Mouse (Mus musculus) left cerebral cortex, adult 9 months (tissue): ENCODE results near the gene Prdx3.

Experiments
- DNase-seq, 2 experiments: peaks; one replicate each; pipeline ENCODE4 v3.0.0; 2022; ENCODE audit warnings: low spot score in 2 of 2

The Prdx3 gene

DNA sequence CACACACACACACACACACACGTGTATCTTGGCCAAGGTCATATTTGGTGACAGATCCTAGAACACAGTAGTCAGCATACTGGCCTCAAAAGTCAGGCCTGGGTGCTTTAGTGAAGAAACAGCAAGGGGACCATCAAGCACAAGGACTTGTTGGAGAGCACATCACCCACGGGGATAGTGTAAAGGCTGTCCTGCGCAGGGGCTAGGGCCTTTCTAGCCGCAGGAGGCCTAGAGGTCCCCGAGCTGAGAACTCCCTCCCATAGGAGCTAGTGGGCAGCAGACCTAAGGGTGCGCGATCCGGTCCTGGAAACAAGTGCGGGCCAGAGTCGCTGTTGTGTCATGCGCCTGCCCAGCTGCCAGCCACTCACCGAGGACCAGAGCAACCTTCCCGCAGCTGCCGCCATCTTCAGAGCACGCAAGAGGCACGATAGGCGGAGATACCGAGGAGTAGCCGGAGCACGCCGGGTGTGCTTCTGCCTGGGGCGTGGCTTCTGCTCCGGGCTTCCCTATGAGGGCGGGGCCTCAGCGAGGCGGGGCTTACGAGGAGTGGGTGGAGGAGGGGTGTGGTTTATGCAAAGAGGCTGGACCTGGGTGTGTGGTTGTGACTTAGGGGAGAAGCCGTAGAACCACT is at the start of gene Prdx3:
Gene Prdx3 (minus strand): TSS at position 493 of the 631 bp plus-strand sequence.
- DNase-seq: peak; percentile 91 to 96

DNA sequence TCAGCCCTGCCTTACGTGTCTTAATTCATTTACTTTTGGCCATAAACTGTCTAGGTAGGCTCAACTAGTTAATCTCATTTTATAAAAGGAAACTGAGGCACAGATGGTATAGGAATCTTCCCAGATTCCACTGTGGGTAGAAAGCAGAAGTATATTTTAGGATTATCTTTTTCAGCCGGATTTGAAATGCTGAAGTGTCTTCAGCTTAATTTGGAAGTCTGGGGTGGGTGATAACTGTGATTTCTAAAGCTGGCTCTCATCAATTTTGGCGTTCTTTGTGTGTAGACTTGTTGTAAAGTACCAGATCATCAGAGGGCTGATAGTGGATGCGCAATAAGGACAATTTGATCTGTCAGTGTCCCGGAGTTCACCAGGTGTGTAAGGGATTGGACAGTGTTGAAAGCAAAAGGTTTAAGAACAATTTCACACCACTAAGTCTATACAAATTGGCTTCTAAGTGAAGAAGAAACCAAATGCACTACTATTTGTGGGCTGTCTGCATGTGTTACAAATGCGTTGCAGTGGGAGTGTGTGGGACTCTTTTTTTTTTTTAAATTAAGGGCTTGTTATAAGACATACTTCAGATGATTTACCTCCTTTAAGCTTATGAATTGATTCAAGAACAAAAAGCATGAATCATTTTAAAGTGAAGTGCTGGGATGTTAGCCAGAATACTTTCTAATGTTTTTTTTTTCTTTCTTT is 42.7 kb upstream of the Prdx3 start:
- DNase-seq: peak in 1 of 2 experiments; percentile 9

DNA sequence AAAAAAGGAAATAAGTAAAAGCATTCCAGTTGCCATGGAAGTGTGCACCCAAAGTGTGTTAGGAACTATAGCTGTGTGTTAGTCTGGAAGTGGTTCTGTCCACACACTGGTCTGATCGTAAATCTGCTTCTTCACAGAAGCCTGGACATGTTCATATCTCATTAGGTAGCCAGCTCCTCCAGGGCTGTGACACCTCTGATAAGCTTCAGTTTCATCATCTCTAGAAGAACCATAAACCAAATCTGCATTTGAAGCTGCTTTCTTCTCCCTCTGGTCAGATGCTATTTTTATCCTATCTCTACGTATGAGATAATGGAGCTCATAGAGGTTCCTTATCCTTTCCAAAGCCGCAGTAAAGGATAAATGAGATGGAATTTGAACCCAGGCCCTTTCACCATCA is 41.5 kb upstream of the Prdx3 start:
- no peak for DNase-seq

DNA sequence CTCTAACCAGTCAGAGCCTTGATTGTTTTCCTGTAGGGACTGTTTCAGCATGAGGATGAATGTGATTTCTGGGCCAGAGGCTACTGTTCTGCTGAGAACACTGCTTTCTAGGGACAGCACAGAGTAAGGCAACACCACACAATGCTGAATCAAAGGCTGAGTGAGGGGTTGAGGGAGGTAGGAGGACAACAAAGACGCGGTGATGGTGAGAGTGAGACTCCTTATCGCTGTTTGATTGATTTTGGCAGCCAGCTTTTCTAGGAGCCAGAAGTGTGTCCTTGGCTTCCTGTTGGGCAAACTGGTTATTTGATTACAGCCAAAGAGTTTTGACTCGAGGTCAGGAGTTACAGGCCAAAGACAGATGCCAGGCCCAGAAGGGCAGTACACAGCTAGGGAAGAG is 40.9 kb upstream of the Prdx3 start:
- no peak for DNase-seq

DNA sequence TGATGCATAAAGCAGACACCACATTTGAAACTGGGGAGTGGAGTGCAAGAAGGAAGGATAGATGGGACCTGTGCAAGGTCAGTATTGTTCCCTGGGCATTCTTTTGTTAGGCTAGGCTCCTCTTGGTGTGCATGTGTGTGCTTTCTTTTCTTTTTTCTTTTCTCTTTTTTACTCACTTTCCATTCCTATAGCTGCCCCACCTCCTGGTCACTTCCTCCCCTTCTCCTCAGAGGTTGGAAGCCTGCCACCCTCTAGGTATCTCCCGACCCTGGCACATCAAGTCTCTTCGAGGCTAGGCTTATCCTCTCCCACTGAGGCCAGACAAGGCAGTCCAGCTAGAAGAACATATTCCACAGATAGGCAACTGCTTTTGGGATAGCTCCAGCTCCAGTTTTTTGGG is 37.3 kb upstream of the Prdx3 start:
- DNase-seq: no peak

DNA sequence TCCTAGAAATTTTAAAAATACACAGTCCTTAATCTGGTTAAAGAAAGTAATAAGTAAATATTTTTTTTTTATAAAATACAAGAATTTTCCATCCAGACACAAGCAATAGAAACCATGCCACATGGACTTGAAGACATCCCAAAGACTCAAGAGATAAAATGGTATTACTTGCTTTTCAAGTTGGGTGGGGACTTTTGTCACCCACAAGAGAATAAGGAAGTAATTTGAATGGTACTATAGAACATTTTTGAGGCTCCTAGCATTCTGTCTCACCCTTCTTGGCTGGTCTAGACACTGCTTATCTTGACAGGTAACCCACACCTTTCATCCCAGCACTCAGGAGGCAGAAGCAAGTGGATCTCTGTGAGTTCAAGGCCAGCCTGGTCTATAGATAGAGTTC is 35.9 kb upstream of the Prdx3 start:
- DNase-seq: no peak

DNA sequence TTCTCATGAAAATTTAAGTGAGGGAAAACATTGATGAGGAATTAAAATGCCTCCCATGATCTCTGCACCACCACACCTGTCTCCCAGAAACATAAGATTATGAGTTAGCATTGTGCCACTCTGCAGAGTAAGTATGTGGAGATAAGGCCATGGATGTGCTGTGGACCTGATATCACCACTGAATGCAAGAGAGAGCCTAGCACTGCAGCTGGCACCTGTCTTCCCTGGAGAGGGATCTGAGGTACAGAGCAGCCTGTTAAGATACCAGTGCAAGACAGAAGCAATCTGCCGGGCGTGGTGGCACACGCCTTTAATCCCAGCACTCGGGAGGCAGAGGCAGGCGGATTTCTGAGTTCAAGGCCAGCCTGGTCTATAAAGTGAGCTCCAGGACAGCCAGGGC is 31.1 kb upstream of the Prdx3 start:
- DNase-seq: no peak

DNA sequence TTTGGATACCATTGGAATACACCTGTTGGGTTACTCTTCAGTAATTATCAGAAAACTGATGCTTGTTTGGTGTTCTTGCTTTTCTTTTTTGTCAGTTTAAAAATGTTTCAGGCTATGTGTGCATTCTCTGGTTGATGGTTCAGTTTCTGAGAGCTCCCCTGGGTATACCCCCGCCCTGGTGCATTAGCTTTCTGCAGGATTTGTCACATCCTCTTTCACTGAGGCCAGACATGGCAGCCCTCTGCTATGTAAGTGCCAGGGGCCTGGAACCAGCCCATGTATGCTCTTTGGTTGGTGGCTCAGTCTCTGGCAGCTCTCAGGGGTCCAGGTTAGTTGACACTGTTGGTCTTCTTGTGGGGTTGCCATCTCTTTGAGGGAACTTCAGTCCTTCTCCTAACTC is 29.6 kb upstream of the Prdx3 start:
- DNase-seq: no peak

DNA sequence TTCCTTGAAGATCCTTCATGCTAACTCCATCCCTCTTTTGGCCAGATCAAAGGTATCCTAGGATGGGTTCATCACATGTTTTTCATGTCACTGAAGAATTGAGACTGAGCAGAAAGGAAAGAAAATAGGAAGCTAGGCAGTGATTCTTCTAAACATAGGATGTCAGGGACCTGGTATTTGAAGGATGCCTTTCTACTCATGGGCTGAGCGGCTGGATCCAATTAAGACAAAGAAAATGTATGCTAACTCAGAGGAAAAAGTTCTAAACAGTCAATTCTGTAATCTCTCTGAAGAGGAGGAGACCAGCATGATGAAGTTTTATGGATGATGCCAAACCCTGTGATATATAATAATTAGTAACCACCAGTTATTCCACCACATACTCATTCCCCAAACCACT is 28.8 kb upstream of the Prdx3 start:
- no peak for DNase-seq

DNA sequence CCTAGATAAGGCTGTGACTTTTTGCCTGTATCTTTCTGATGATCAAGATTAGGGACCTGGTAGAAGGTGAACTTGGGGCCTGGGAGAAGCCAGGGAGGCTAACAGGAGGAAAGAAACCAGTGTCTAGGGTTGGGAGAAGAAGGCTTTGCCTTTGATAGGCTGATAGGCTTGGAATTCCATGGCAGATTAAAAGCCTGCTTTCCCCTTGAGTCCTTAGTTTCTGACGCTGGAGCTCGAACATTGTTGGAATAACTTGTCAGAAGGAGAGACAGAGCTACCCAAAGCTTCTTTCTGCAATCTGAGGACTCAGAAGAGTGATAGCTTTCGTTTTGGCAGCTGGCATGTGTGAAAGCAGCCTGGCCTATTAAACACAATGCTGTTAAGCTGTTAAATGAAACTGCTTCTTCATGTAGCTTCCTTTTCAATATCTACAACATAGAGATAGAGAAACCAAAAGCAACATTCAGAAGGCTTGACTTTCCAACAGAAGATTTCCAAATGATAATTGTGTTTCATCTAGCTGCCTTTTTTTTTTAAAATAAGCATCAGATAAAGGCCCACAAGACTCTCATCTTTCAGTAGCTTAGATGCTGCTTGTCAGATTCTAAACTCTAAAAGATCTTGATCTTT is 21.0 kb upstream of the Prdx3 start:
- DNase-seq: no peak

DNA sequence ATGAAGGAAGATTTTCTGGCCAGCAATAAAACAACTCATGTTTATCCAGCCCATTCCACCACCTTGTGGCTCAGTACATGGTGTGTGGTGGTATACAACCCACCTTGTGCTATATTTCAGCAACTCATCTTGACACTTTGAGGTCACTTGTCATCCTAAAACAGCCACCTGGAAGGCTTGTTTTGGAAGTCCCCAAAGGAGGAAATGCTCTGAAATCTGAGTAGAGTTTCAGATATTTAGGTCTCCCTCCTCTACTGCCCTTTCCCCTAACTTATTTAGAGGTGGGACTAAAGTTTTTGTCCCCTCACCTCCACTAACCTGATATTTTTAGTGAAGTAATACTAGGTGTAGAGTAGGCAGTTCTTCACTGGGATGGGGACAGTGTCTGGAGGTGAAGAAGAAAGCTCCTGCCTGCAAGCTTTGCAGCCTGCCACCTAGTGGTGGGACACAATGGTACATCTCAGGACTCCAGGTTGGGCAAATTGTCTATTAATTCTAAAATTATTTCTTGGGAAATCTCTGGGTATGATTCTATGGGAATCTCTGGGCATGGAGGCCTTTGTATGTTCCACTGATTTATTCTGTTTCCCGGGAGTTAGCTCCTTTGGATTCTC is 17.7 kb upstream of the Prdx3 start:
- DNase-seq: peak in 1 of 2 experiments; percentile 61

DNA sequence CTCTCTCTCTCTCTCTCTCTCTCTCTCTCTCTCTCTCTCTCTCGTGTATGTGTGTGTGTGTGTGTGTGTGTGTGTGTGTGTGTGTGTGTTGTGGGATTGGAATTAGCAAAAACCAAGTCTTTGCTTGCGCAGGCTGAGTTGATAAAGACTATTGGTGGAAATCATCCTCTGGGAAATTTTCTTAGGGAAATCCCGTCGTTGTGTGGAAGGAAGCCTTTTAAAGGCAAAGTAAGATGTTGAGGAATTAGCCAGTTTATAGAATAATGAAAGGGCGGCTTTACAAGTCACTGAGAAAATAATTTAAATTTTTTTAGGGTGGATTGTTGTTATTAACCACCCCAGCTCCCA is 16.7 kb upstream of the Prdx3 start:
- DNase-seq: no peak

DNA sequence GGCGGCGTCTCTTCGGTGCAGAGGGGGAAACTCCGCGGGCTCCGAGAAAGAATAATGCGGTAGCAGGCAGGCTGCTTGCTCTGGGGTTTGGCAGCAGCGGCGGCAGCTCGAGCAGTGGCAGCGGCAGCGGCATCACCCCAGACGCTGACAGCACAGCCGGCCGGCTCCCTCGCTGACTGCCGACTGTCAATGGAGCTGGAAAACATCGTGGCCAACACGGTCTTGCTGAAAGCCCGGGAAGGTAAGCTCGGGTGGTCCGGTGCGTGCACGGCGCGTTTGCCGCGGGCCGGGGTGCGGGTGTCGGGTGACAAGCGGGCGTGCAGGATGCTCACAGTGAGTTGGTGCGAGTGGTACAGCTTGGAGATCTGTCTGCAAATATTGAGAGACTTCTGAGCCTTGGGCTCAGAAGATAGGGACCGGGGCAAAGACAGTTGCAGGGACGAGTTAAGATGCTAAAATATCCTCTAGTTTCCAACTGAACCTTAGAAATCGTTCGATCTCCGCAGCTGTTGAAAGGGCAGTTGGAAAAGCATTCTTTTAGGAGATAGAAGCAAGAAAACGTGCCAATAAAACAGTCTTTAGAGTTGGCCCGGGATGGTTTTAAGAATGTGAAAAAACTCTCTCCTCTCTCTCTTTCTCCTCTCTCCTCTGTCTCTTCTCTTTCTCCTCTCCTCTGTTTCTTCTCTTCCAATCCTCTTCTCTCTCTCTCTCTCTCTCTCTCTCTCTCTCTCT is 16.2 kb upstream of the Prdx3 start:
- DNase-seq: no peak

DNA sequence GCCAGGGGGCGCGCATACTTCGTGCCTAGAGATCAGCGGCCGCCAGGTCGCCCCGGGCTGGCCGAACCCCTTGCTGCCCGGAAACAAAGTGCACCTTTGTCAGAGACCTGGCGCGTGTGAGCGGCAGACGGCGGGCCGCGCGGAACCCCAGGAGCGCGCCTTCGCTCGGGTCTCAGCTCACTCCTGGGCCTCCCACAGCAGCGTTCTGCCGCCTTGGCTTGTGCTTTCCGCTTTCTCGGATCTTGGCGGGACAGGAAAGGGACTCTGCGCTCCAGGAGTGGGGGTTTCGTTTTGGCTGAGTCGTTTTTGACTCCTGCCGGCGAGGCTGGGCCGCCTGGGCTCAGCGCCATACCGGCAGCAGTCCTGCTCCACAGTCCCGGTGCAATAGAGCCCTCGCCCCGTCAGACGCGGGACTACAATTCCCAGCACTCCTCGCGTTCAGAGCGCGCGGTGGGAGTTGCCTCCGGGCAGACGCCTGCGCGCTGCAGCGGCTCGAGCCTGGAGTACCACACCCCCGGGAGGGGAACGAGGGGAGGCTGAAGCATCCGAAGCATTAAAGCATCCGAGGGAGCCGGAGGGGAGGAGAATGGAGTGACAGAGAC is 15.5 kb upstream of the Prdx3 start, which contains the start of gene Grk5:
Gene Grk5 (plus strand): TSS at position 36 of the 602 bp plus-strand sequence.
- DNase-seq: peak; percentile 84 to 93

DNA sequence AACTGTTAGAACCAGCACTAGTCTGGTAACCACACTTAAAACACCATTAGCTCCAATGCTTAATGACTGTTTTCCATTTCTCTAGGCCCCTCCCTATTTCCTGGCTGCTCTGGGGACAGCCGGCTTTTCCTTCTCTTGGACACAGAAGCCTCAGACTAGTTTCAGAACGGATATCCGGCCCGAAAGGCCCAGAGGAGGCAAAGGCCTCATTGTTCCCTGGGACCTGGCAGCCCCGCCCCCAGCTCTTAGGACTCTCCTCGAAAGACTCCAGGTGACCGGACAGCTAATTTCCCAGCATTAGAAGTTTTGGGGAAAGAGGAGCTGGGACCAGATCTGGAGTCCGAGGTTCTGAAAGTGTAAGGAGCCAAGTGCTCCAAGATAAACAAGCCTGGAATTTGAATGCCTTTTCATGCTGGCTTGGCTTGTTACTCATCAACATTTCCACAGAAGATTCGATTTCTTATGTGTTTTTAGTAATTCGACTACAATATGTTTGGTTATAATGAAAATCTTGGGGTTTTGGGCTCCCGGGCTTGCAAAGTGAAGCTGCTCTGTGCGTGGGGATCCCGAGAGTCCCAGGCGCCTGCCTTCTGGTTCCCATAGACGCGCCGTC is 14.9 kb upstream of the Prdx3 start:
- peak in 1 of 2 experiments; percentile 41 for DNase-seq

DNA sequence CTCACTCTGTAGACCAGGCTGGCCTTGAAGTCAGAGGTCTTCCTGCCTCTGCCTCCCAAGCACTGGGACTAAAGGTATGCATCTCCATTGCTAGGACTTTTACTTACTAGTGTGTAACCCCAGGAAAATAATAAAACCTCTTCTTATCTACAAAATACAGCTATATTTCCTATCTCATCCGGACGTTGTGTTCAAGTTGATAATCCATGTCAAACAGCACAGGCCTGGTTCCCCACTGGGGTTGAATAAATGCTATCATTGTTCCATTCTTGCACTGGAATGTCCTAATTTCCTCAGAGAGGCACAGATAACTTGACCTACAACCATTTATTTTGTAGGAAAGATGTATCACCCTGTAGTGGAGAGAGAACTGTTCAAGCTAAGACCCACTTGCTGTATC is 13.3 kb upstream of the Prdx3 start:
- no peak for DNase-seq

DNA sequence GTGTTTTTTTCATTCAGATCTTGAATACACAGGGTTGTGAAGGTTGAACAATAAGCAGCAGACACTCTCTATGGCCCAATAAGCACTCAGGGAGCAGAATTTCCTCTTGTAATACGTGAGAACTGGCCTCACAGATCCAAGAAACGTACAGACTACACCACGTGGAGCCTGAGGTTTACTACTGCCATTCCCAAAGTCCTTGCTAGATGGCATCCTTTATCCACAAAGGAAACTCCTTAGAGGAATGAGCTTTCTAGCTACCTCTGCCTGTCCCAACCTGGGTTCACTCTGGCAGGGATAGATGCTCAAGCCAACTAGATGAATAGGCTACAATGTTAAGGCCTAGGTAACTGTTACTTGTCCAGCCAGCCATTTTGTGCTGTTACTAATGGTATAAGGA is 8.8 kb upstream of the Prdx3 start:
- DNase-seq: peak in 1 of 2 experiments; percentile 68

DNA sequence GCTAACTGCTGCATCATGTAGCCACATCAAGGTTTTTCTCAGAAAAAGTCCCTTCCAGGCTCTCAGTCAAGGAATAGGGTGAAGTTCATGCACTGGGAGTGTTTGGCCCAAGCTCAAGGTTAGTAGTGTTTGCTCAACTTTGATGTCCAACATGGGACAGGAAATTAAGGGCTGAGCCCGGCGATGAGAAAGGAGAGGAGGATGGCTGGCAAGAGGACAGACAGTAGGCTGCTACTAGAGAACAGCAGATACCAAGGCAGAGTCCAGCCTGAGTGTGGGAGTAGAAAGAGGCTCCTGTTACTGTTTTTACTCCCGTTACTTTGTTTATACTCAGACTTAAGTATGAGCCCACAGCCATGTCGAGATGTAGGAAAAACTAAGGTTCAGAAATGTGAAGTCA is 855 bp downstream of the Prdx3 start:
- peak in 1 of 2 experiments; percentile 38 for DNase-seq

DNA sequence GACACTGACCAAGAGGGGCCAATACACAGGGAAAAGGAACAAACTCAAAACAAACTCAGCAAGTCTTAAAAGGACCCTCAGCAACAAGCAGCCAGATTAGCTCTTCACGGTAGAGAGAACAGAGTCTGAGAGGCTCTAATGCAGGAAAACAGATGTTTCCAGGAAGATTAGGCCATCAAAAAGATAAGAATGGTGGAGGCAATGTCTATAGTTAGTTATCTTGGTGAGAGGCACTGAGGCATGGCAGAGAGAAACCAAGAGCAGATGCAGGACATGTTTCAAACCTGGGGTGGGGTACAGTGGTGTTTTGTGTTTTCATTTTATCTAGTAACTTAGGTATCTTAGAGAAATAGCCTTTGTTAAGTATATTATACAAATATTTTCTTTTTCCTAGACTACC is 2.1 kb downstream of the Prdx3 start:
- no peak for DNase-seq

DNA sequence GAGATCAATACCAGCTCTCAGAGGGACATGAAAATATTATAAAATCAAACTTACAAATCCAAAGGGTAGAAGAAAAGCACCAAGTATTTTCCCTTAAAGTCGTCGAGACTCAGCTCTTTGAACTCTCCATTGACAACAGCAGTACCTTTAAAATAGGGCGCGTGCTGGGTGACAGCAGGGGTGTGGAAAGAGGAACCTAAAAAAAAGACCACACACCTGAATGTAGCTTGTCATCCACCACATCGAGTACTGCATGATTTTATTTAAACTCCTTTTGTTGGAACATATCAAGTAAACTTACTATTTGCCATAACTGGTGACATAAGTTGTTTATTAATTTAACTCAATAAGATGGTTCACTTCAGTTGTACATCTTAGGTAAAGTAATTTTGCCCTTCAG is 3.0 kb downstream of the Prdx3 start:
- no peak for DNase-seq

DNA sequence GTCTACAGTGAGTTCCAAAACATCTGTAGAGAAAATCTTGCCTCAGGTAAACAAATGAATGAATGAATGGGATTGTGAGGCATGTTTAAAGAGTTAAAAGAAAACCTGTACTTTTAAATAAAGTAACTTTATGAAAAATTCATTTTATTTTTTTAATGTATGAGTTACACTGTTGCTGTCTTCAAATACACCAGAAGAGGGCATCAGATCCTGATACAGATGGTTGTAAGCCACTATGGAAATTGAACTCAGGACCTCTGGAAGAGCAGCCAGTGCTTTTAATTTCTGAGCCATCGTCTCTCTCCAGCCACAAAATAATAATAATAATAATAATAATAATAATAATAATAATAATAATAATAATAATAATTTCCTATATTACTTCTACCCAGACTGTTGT is 3.9 kb downstream of the Prdx3 start:
- no peak for DNase-seq
